Mouse (Mus musculus) spleen, postnatal 4 days (tissue): ENCODE results near the gene Ccng2.

Experiments
- DNase-seq, 2 experiments: peaks; one replicate each; pipeline ENCODE4 v3.0.0; 2022; ENCODE audit warnings: low spot score in 2 of 2

Ccng2 gene

DNA sequence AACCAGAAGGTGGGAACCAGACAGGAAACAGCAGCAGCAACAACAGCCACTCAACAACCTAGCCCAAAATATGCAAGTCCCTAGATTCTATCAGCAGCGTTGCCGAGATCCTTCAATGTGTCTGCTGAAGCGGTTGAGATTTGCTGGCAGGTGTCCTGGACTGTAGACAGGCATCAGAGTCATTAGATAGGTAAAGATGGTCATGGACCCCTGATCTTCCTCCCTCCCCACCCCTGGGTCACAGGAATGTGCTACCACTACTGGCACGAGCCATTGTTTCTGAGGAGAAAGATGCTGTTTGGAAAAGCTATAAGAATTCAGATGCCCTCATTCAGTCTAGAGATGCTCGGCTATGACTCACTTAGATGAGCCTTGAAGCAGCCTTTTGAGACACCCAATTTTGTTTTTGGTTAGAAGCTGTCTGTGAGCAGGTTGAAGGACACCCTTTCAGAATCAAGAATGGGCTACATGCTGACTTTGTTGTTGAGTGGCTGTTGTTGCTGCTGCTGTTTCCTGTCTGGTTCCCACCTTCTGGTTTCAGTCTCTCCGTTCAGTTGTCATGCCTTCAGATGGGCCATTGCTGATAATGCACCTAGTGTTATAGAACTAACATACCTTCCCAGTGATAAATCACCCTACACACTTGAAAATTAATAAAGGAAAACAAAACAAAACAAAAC lies 3.5 kb upstream of the Ccng2 start:
- DNase-seq = no peak

DNA sequence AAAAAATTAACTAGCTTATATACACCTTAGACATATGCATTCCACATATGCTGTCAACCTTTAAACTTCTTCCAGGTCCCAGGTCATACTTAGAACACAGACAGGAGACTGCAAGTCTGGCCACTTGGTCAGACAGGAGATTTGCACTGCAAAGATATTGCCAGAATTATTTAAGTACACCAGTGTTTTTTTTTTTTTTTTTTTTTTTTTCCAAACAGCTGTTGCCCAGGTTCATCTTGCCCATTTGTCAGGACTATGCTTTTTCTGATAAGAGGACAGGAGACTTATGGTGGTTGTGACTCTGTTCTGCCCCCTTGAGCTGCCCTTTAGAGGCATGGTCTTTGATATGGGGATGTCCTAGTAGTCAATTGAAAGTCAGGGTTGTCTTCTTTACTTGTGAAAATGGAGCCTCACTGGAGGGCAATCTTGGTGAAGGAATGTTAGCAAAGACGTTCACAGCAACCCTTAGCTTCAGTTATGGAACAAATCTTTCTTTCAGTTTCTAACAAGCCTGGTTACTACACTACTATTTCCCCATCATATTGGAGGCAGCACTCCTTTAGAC lies 2.8 kb upstream of the Ccng2 start:
- DNase-seq = no peak

- DNase-seq = peak in 1 of 2 experiments; percentile 26
These were observed 1.8 kb upstream of the Ccng2 start for GRCm38 (mm10) chr5:93265164-93265800.

- DNase-seq = no peak
These were observed 1.1 kb upstream of the Ccng2 start for GRCm38 (mm10) chr5:93265801-93266580.

- DNase-seq = peak; percentile 78 to 85
These were observed 972 bp downstream of the Ccng2 start for GRCm38 (mm10) chr5:93267851-93268606.

DNA sequence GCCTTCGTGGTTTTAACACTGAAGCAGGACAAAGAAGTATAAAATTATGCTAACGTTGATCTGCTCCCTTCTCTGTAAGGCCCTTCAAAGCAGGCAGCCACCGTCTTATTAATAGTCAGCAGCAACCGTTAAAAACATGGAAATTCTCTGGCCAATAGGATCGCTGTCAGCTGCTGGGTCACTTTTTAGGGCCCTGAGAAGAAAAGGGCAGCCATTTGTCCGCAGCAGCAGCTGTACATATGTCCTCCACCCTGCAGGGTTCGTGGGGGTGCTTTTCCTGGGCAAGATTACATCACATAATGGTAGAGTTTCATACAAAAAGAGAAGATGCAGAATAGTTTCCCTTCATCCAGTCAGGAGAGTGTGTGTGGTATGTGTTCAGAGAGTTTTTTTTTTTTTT lies 3.0 kb downstream of the Ccng2 start:
- DNase-seq = no peak

DNA sequence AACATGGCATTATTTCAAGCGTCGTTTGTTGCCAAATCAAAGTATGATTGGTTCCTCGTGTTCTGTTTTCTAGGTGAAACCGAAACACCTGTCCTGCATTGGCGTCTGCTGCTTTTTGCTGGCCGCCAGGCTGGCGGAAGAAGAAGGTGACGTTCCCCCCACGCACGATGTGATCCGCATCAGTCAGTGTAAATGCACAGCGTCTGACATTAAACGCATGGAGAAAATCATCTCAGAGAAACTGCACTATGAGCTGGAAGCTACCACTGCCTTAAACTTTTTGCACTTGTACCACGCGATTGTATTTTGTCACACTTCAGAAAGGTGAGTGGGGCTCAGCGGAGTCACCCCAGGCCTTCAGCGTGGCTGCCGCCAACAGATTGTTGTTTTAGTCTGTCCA lies 3.7 kb downstream of the Ccng2 start:
- DNase-seq = no peak

- no peak for DNase-seq
These were observed 15.5 kb downstream of the Ccng2 start for GRCm38 (mm10) chr5:93282446-93283107.

DNA sequence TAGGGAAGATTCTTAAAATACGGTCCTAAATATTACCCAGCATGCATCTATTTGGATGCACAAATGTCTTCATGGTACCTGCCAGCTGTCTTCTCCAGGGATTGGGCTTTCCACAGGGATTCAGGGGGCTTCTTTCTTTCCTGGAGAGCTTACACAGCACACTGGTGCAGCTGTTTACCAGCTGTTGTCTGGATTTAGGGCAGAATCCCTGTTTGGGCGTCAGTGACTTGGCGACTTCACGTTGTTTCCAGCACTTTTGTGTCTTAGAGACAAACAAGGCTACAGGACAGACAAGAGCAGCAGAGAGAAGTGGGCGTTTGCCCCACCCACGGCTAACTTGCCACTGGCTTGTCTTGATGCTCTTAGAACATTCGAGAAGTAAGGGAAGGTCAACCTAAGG lies 16.1 kb downstream of the Ccng2 start:
- no peak for DNase-seq

DNA sequence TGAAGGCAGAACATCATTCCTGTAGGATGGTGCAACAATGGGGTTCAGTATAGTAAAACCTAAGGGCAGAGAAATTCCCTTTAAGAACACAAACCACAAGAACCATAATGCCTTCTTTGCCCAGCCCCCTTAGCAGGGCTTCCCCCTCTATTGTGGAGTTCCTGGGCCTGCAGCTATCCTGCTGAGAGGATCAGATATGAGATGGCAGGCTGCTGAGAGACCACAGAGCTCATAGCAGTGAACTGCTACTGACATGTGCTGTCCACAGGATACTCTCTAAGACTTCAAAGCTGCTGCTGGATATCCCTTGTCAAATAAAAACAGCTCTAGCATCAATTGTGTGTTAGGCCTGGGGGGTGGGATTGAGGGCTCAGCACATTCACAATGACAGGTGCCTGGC lies 21.5 kb downstream of the Ccng2 start:
- no peak for DNase-seq

GRCm38 (mm10) chr5:93290282-93290681 lies 23.2 kb downstream of the Ccng2 start:
- DNase-seq = no peak

GRCm38 (mm10) chr5:93296341-93296746 lies 29.3 kb downstream of the Ccng2 start:
- no peak for DNase-seq

DNA sequence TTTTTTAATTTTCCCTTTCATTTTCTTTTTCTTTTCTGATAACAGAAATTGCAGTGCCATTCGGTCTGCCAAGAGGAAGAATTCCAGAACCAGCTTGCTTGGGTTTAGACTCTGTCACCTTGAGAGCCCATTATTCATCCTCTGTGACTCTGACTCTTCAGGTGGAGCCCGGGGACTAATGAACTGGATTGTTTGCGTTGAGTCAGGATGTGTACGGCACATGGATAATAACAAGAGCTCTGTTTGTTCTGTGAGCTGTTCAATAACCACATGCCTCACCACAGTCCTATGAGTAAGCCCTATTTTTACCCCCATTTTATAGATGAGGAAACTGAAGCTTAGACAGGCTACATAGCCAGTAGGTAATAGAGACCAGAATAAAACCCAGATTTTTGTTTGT lies 29.7 kb downstream of the Ccng2 start:
- no peak for DNase-seq

GRCm38 (mm10) chr5:93297311-93297710 lies 30.3 kb downstream of the Ccng2 start:
- no peak for DNase-seq

- no peak for DNase-seq
These were observed 38.2 kb downstream of the Ccng2 start for GRCm38 (mm10) chr5:93305126-93305830.

- DNase-seq = peak in 1 of 2 experiments; percentile 26
These were observed 41.9 kb downstream of the Ccng2 start for GRCm38 (mm10) chr5:93308909-93309308.

GRCm38 (mm10) chr5:93323320-93324001 lies 56.4 kb downstream of the Ccng2 start:
- DNase-seq = no peak
